Mouse (Mus musculus) forebrain, embryonic 11.5 days (tissue): ENCODE data around the gene Zfp292. TPM values are rescaled to one million over a fixed set of nuclear protein-coding genes. Genes with fewer than 3 reads are reported as not detected.

ENCODE experiments used
- ATAC-seq: fragments of 200-750 bp; cut with Nextera tagmentation; replicated peaks from 2 replicates; pipeline ENCODE4 v1.8.0; 2017; ENCODE audit warnings: moderate TSS enrichment; ENCODE audit not compliant: low FRiP score
- DNase-seq: peaks from one replicate; pipeline ENCODE4 v3.0.0-alpha.2; 2017; ENCODE audit warnings: low spot score
- H3K27ac ChIP-seq: fragments of 300-500 bp; sonication (generic); 2 replicates; pipeline ENCODE4 v1.5.1; 2014; ENCODE audit warnings: low read depth, low read length
- H3K27me3 ChIP-seq: fragments of 300-500 bp; sonication (generic); 2 replicates; pipeline ENCODE4 v1.6.1; 2014; ENCODE audit warnings: mild to moderate bottlenecking, low read length, mixed read lengths; ENCODE audit not compliant: control insufficient read depth, insufficient read depth
- H3K36me3 ChIP-seq: fragments of 300-500 bp; sonication (generic); 2 replicates; pipeline ENCODE4 v1.6.1; 2014; ENCODE audit warnings: mild to moderate bottlenecking, low read length, moderate library complexity, mixed read lengths; ENCODE audit not compliant: control insufficient read depth, insufficient read depth
- H3K4me1 ChIP-seq: fragments of 300-500 bp; sonication (generic); replicated peaks from 2 replicates; pipeline ENCODE4 v1.6.1; 2014; ENCODE audit warnings: low read length, mixed read lengths; ENCODE audit not compliant: control insufficient read depth, insufficient read depth
- H3K4me2 ChIP-seq: fragments of 300-500 bp; sonication (generic); 2 replicates; pipeline ENCODE4 v1.6.1; 2014; ENCODE audit warnings: low read depth, mild to moderate bottlenecking, low read length, moderate library complexity, mixed read lengths; ENCODE audit not compliant: severe bottlenecking
- H3K4me3 ChIP-seq: fragments of 300-500 bp; sonication (generic); 2 replicates; pipeline ENCODE4 v1.5.1; 2014; ENCODE audit warnings: low read depth, low read length
- H3K9ac ChIP-seq: fragments of 300-500 bp; sonication (generic); 2 replicates; pipeline ENCODE4 v1.6.1; 2014; ENCODE audit warnings: low read length
- H3K9me3 ChIP-seq: fragments of 300-500 bp; sonication (generic); 2 replicates; pipeline ENCODE4 v1.6.1; 2016; ENCODE audit warnings: low read length, mixed read lengths; ENCODE audit not compliant: control insufficient read depth
- WGBS: fragments of 180-500 bp; shearing (Covaris S2); extraction: QIAGEN DNeasy Blood & Tissue Kit; methylation state at CpG from one replicate; pipeline ENCODE4 v1.1.7; 2014; 5-methylcytosine and 5-hydroxymethylcytosine counted together
- polyA plus RNA-seq: library from polyadenylated mRNA; unstranded; fragments of >200 nt; fragmentation: Nextera tagmentation; extraction: Ambion mirVana; gene quantifications from 2 replicates; pipeline ENCODE4 v1.2.1, GENCODE M21; 2014

The Zfp292 gene
- polyA plus RNA-seq, 1 experiment from 2014 or later: 43.6 TPM

DNA sequence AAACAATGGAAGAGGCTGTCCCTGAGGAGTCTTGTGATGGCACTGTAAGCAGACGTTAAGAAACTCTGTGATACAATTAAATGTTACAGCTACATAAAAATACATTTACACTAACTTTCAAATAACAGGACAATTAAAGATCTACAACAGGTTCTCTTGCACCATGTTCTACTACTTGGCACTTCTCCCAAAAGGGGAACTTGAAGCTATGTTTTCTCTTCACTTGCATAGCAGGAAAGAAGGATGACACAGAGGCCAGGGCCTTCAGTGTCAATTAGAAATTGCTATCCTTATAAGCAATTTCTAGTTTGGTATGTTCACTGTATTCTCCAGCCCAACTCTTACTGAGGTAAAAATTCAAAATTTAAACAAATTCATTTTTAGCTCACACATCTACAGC, 8.5 kb downstream of the Zfp292 start:
- H3K27ac ChIP-seq: no peak overlapping the region
- no peak overlapping the region for H3K9ac ChIP-seq
- DNase-seq: no peak
- H3K4me1 ChIP-seq: no peaks in the 10 kb centered on the region
- H3K9me3 ChIP-seq: peaks cover 3% of the 10 kb centered on the region; the same call in 1 of the 2 replicates
- H3K36me3 ChIP-seq: no peaks in the 10 kb centered on the region; the same call in 1 of the 2 replicates
- no peaks in the 10 kb centered on the region for H3K27me3 ChIP-seq
- no peak overlapping the region for H3K4me2 ChIP-seq
- no peak for ATAC-seq
- no peak overlapping the region for H3K4me3 ChIP-seq
- 89% methylated on average over 1 of the region's 1 CpGs for WGBS

GRCm38 (mm10) chr4:34872896-34873495, 9.8 kb downstream of the Zfp292 start:
- no peaks in the 10 kb centered on the region; the same call in 1 of the 2 replicates for H3K36me3 ChIP-seq
- H3K4me2 ChIP-seq: no peak overlapping the region
- H3K4me1 ChIP-seq: no peaks in the 10 kb centered on the region
- H3K27ac ChIP-seq: no peak overlapping the region
- whole genome bisulfite sequencing: 92% methylated on average over 4 of the region's 4 CpGs
- no peaks in the 10 kb centered on the region for H3K27me3 ChIP-seq
- no peak overlapping the region for H3K4me3 ChIP-seq
- H3K9me3 ChIP-seq: peaks cover 3% of the 10 kb centered on the region; the same call in 1 of the 2 replicates
- ATAC-seq (no peak), DNase-seq (no peak)
- H3K9ac ChIP-seq: no peak overlapping the region

DNA sequence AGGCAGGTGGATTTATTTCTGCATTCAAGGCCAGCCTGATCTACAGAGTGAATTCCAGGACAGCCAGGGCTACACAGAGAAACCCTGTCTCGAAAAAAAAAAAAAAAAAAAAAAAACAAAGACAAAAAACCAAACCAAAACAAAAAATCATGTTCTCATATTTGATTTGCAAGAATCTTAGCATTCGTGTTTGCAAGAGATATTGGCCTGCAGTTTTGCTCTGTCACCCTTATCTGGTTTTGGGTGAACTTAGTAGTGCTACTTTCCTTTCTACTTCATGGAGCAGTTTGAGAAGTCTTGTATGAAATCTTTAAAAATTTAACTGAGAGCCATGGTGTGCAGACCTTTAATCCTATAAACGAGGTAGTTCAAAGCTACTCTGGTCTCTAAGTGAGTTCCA, 12.9 kb downstream of the Zfp292 start:
- H3K9ac ChIP-seq: no peak overlapping the region
- 83% methylated on average over 3 of the region's 3 CpGs for WGBS

DNA sequence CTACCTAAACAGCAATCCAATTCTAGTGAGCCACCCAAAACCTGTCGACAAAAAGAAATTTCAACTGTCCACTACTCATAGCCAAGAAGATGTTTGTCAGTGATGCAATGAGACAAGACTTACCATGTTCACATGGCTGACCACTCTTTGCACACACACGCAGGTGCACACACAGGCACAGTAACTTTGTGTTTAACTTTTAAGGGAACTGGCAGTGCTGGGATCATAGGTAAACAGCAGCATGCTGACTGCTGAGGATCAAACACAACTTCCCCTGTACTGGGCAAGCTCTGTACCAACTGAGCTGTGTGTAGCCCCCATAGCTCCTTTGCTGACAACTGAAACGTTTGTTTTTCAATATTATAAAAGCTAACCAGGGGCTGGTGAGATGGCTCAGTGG, 21.3 kb downstream of the Zfp292 start:
- no peaks in the 10 kb centered on the region for H3K9me3 ChIP-seq
- no peaks in the 10 kb centered on the region for H3K4me1 ChIP-seq
- no peak overlapping the region for H3K4me2 ChIP-seq
- no peak for DNase-seq
- H3K4me3 ChIP-seq: no peak overlapping the region
- H3K27me3 ChIP-seq: no peaks in the 10 kb centered on the region
- no peak overlapping the region for H3K9ac ChIP-seq
- H3K27ac ChIP-seq: no peak overlapping the region
- ATAC-seq: no peak
- 93% methylated on average over 3 of the region's 3 CpGs for WGBS
- no peaks in the 10 kb centered on the region for H3K36me3 ChIP-seq

More for the DNA sequence above, 12.9 kb downstream of the Zfp292 start:
- no peaks in the 10 kb centered on the region for H3K36me3 ChIP-seq
- no peak for DNase-seq
- H3K27me3 ChIP-seq: no peaks in the 10 kb centered on the region
- ATAC-seq: no peak
- no peak overlapping the region for H3K4me3 ChIP-seq
- H3K4me1 ChIP-seq: no peaks in the 10 kb centered on the region
- no peak overlapping the region for H3K4me2 ChIP-seq
- no peak overlapping the region for H3K27ac ChIP-seq
- no peaks in the 10 kb centered on the region for H3K9me3 ChIP-seq

GRCm38 (mm10) chr4:34859416-34859815, 23.3 kb downstream of the Zfp292 start:
- H3K9ac ChIP-seq: no peak overlapping the region
- H3K4me2 ChIP-seq: no peak overlapping the region
- H3K27ac ChIP-seq: no peak overlapping the region
- DNase-seq: no peak
- H3K4me1 ChIP-seq: no peaks in the 10 kb centered on the region
- H3K27me3 ChIP-seq: no peaks in the 10 kb centered on the region
- WGBS: 97% methylated on average over 3 of the region's 3 CpGs
- ATAC-seq: no peak
- H3K4me3 ChIP-seq: no peak overlapping the region
- H3K36me3 ChIP-seq: no peaks in the 10 kb centered on the region
- H3K9me3 ChIP-seq: no peaks in the 10 kb centered on the region

- Histone ChIP-seq H3K9me3 (no peaks in the 10 kb centered on the region), H3K4me1 (no peaks in the 10 kb centered on the region), H3K36me3 (no peaks in the 10 kb centered on the region), H3K9ac (no peak overlapping the region), H3K27me3 (no peaks in the 10 kb centered on the region), H3K4me3 (no peak overlapping the region), H3K4me2 (no peak overlapping the region), H3K27ac (no peak overlapping the region)
- DNase-seq: no peak
- WGBS: 95% methylated on average over 3 of the region's 3 CpGs
- ATAC-seq: no peak
These were observed 23.9 kb downstream of the Zfp292 start for GRCm38 (mm10) chr4:34858903-34859302.

GRCm38 (mm10) chr4:34855966-34856365, 26.8 kb downstream of the Zfp292 start:
- 13% methylated on average over 1 of the region's 1 CpGs for WGBS
- Histone ChIP-seq H3K36me3 (no peaks in the 10 kb centered on the region; the same call in 1 of the 2 replicates), H3K4me1 (no peaks in the 10 kb centered on the region), H3K27ac (no peak overlapping the region), H3K9me3 (no peaks in the 10 kb centered on the region), H3K4me3 (no peak overlapping the region), H3K4me2 (no peak overlapping the region), H3K27me3 (no peaks in the 10 kb centered on the region), H3K9ac (no peak overlapping the region)
- no peak for ATAC-seq
- DNase-seq: no peak

DNA sequence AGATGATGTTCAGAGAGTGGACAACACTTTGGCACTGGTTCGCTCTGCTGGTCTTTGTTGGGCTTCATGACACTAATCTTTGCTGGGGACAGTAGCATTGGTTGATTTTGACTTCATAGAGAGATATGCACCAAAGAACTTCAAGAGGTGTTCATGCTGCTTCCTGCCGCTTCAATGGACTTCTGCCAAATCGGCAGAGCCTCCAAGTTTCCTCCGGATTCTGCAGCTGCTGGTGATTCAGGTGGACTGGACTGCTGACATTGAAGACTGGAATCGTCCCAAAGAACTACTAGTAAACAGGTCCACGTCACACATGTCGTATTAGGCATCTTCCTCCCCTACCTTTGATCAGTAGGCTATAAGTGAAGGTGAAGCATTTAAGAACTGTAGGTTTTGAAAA, 30.7 kb downstream of the Zfp292 start:
- Histone ChIP-seq H3K4me2 (no peak overlapping the region), H3K9me3 (no peaks in the 10 kb centered on the region), H3K9ac (no peak overlapping the region), H3K27me3 (no peaks in the 10 kb centered on the region), H3K27ac (no peak overlapping the region), H3K36me3 (no peaks in the 10 kb centered on the region; the same call in 1 of the 2 replicates), H3K4me3 (no peak overlapping the region), H3K4me1 (no peaks in the 10 kb centered on the region)
- ATAC-seq: no peak
- DNase-seq: no peak
- WGBS: 96% methylated on average over 7 of the region's 7 CpGs

DNA sequence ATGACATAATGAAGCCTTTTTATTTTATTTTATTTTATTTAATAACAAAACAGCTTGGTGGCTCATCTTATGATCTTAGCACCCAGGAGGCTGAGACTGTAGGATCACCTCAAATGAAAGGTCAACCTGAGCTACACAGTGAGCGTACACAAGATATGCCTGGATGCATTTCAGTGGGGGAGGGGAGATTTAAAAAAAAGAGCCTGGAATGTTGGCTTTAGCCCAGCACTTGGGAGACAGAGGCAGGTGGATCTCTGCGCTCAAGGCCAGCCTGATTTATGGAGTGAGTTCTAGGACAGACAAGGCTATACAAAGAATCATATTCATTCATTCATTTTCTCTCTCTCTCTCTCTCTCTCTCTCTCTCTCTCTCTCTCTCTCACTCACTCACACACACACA, 32.6 kb downstream of the Zfp292 start:
- H3K9me3 ChIP-seq: no peaks in the 10 kb centered on the region
- no peaks in the 10 kb centered on the region; the same call in 1 of the 2 replicates for H3K36me3 ChIP-seq
- H3K4me3 ChIP-seq: no peak overlapping the region
- no peak overlapping the region for H3K4me2 ChIP-seq
- ATAC-seq (no peak), DNase-seq (no peak)
- H3K27ac ChIP-seq: no peak overlapping the region
- WGBS: 93% methylated on average over 2 of the region's 2 CpGs
- no peaks in the 10 kb centered on the region for H3K4me1 ChIP-seq
- H3K27me3 ChIP-seq: no peaks in the 10 kb centered on the region
- no peak overlapping the region for H3K9ac ChIP-seq
